Mouse (Mus musculus) intestine, postnatal 0 days (tissue): ENCODE measurements around the gene Plekha6. TPM values are rescaled to one million over a fixed set of nuclear protein-coding genes. Genes with fewer than 3 reads are reported as not detected.

Experiments
- ATAC-seq: fragments of 200-750 bp; cut with Nextera tagmentation; 2 replicates; pipeline ENCODE4 v1.8.0; 2017; ENCODE audit warnings: mild to moderate bottlenecking, moderate TSS enrichment, moderate library complexity
- H3K27ac ChIP-seq: fragments of 300-500 bp; sonication (generic); 2 replicates; pipeline ENCODE4 v1.5.1; 2014; ENCODE audit warnings: mild to moderate bottlenecking, low read depth, low read length, moderate library complexity
- H3K27me3 ChIP-seq: fragments of 300-500 bp; sonication (generic); replicated peaks from 2 replicates; pipeline ENCODE4 v1.6.1; 2014; ENCODE audit warnings: low read length, mixed read lengths; ENCODE audit not compliant: control insufficient read depth, insufficient read depth
- H3K36me3 ChIP-seq: fragments of 300-500 bp; sonication (generic); 2 replicates; pipeline ENCODE4 v1.6.1; 2014; ENCODE audit warnings: mild to moderate bottlenecking, moderate library complexity; ENCODE audit not compliant: control insufficient read depth, insufficient read depth
- H3K4me1 ChIP-seq: fragments of 300-500 bp; sonication (generic); replicated peaks from 2 replicates; pipeline ENCODE4 v1.6.1; 2014; ENCODE audit warnings: antibody characterized with exemption, low read length, mixed read lengths; ENCODE audit not compliant: control insufficient read depth, insufficient read depth
- H3K4me2 ChIP-seq: fragments of 300-500 bp; sonication (generic); replicated peaks from 2 replicates; pipeline ENCODE4 v1.6.1; 2014; ENCODE audit warnings: low read depth, mild to moderate bottlenecking, moderate library complexity
- H3K4me3 ChIP-seq: fragments of 300-500 bp; sonication (generic); 2 replicates; pipeline ENCODE4 v1.5.1; 2014; ENCODE audit warnings: low read depth, low read length
- H3K9ac ChIP-seq: fragments of 300-500 bp; sonication (generic); 2 replicates; pipeline ENCODE4 v1.6.1; 2014; ENCODE audit warnings: mild to moderate bottlenecking, low read depth, low read length
- H3K9me3 ChIP-seq: fragments of 300-500 bp; sonication (generic); 2 replicates; pipeline ENCODE4 v1.6.1; 2016; ENCODE audit warnings: mixed run types; ENCODE audit not compliant: control insufficient read depth
- CTCF ChIP-seq: sonication (generic); IDR thresholded peaks from 2 replicates; pipeline ENCODE4 v1.5.1; 2016; ENCODE audit warnings: low read depth, mild to moderate bottlenecking, control low read depth, antibody characterized with exemption, moderate library complexity
- WGBS: fragments of 180-500 bp; shearing (Covaris S2); extraction: QIAGEN DNeasy Blood & Tissue Kit; methylation state at CpG from one replicate; pipeline ENCODE4 v1.1.7; 2014; 5-methylcytosine and 5-hydroxymethylcytosine counted together
- polyA plus RNA-seq: library from polyadenylated mRNA; unstranded; fragments of >200 nt; fragmentation: Nextera tagmentation; extraction: Ambion mirVana; gene quantifications from 2 replicates; pipeline ENCODE4 v1.2.1, GENCODE M21; 2015

The Plekha6 gene
- polyA plus RNA-seq, 1 experiment from 2014 or later, result 7.5 TPM

GRCm38 (mm10) chr1:133212273-133212672 is 48.3 kb downstream of the Plekha6 start:
- no peak for TF ChIP-seq CTCF
- Histone ChIP-seq H3K27me3 (no peaks in the 10 kb centered on the region), H3K27ac (0 out of 2 replicates have a peak overlapping the region, but pooled peaks have one; percentile 24), H3K4me2 (no peak overlapping the region; the same call in 1 of the 2 replicates), H3K4me3 (no peak overlapping the region), H3K9me3 (no peaks in the 10 kb centered on the region), H3K9ac (no peak overlapping the region), H3K36me3 (no peaks in the 10 kb centered on the region), H3K4me1 (peaks cover 23% of the 10 kb centered on the region; the same call in 1 of the 2 replicates)
- ATAC-seq, result no peak
- 68% methylated on average over 4 of the region's 4 CpGs for WGBS

GRCm38 (mm10) chr1:133213098-133213497 is 49.1 kb downstream of the Plekha6 start:
- peaks cover 20% of the 10 kb centered on the region; the same call in 1 of the 2 replicates for H3K4me1 ChIP-seq
- H3K9ac ChIP-seq, result 0 out of 2 replicates have a peak overlapping the region, but pooled peaks have one; percentile 22
- H3K36me3 ChIP-seq, result no peaks in the 10 kb centered on the region
- peak overlapping the region; percentile 79 for H3K27ac ChIP-seq
- no peak for ATAC-seq
- no peak overlapping the region for H3K4me3 ChIP-seq
- no peaks in the 10 kb centered on the region for H3K27me3 ChIP-seq
- peak overlapping the region; percentile 43 for H3K4me2 ChIP-seq
- no peak for TF ChIP-seq CTCF
- no peaks in the 10 kb centered on the region for H3K9me3 ChIP-seq
- 43% methylated on average over 7 of the region's 7 CpGs for WGBS

DNA sequence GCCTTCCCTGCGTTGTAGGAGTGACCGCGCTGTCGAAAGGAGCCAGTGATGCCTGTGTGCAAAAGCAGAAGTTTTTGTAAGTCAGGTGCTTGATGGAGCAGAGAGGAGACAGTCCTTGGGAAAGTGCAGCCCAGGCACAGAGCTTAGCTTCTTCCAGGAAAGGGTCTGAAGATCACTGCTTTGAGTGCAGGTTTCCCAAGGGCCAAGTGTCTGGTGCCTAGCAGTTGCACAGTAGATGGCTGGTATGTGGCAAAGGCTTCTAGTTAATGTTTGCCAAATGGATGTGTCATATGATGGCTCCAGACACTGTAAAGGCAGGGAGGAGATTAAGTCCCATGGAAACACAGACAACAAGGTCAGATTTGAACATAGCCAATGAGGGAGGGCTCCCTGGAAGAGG is 49.9 kb downstream of the Plekha6 start:
- 78% methylated on average over 4 of the region's 4 CpGs for WGBS

GRCm38 (mm10) chr1:133214672-133215359 is 50.8 kb downstream of the Plekha6 start:
- no peak overlapping the region for H3K4me3 ChIP-seq
- H3K9ac ChIP-seq, result no peak overlapping the region
- H3K36me3 ChIP-seq, result no peaks in the 10 kb centered on the region
- H3K27ac ChIP-seq, result no peak overlapping the region
- peaks cover 20% of the 10 kb centered on the region; the same call in 1 of the 2 replicates for H3K4me1 ChIP-seq
- H3K4me2 ChIP-seq, result no peak overlapping the region
- ATAC-seq, result no peak
- no peak for TF ChIP-seq CTCF
- H3K27me3 ChIP-seq, result no peaks in the 10 kb centered on the region
- WGBS, result 68% methylated on average over 7 of the region's 7 CpGs
- H3K9me3 ChIP-seq, result no peaks in the 10 kb centered on the region

More for the DNA sequence above, 49.9 kb downstream of the Plekha6 start:
- TF ChIP-seq CTCF, result no peak
- ATAC-seq, result peak; percentile 91
- no peak overlapping the region for H3K4me3 ChIP-seq
- no peak overlapping the region for H3K9ac ChIP-seq
- no peaks in the 10 kb centered on the region for H3K9me3 ChIP-seq
- no peaks in the 10 kb centered on the region for H3K27me3 ChIP-seq
- H3K4me1 ChIP-seq, result peaks cover 20% of the 10 kb centered on the region; the same call in 1 of the 2 replicates
- H3K27ac ChIP-seq, result peak overlapping the region; percentile 79
- peak overlapping the region; percentile 43 for H3K4me2 ChIP-seq
- no peaks in the 10 kb centered on the region for H3K36me3 ChIP-seq

- Histone ChIP-seq H3K27me3 (no peaks in the 10 kb centered on the region), H3K27ac (no peak overlapping the region), H3K4me2 (no peak overlapping the region), H3K9me3 (no peaks in the 10 kb centered on the region), H3K36me3 (no peaks in the 10 kb centered on the region), H3K4me3 (no peak overlapping the region), H3K9ac (no peak overlapping the region), H3K4me1 (peaks cover 18% of the 10 kb centered on the region; the same call in 1 of the 2 replicates)
- no peak for ATAC-seq
- no peak for TF ChIP-seq CTCF
- 86% methylated on average over 3 of the region's 3 CpGs for WGBS
These were observed 51.3 kb downstream of the Plekha6 start for GRCm38 (mm10) chr1:133215360-133215700.

DNA sequence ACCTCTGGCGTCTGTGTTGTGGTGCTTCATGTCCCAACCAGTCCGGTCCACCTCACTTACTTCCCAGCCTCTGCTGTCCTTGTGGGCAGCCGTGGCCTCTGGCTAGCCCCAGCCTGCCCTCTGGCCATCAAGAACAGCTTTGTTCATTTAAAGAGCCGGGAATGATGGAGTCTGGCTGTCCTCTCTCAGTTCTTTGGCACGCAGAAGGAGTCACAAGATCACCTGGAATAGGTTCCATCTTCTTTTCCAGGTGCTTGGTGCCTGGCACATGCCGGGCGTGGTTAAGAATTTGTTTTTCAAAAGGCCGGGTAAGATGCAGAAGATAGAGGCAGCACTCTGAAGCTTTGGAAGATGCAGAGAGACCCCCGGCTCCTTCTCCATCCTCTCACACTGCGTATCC is 51.7 kb downstream of the Plekha6 start:
- no peak for ATAC-seq
- H3K9me3 ChIP-seq, result no peaks in the 10 kb centered on the region
- TF ChIP-seq CTCF, result no peak
- H3K27me3 ChIP-seq, result no peaks in the 10 kb centered on the region
- no peak overlapping the region for H3K27ac ChIP-seq
- no peak overlapping the region for H3K4me3 ChIP-seq
- H3K4me1 ChIP-seq, result peaks cover 14% of the 10 kb centered on the region; the same call in 1 of the 2 replicates
- H3K4me2 ChIP-seq, result no peak overlapping the region
- 84% methylated on average over 10 of the region's 10 CpGs for WGBS
- H3K36me3 ChIP-seq, result no peaks in the 10 kb centered on the region
- no peak overlapping the region for H3K9ac ChIP-seq
